Mouse (Mus musculus): ENCODE measurements around the gene Pde4a. TPM values are rescaled to one million over a fixed set of nuclear protein-coding genes. Genes with fewer than 3 reads are reported as not detected.

Pde4a gene
- 7.0 and 8.4 TPM in 2 replicates for polyA plus RNA-seq (2014; fragmentation: Nextera tagmentation; extraction: Ambion mirVana)

DNA sequence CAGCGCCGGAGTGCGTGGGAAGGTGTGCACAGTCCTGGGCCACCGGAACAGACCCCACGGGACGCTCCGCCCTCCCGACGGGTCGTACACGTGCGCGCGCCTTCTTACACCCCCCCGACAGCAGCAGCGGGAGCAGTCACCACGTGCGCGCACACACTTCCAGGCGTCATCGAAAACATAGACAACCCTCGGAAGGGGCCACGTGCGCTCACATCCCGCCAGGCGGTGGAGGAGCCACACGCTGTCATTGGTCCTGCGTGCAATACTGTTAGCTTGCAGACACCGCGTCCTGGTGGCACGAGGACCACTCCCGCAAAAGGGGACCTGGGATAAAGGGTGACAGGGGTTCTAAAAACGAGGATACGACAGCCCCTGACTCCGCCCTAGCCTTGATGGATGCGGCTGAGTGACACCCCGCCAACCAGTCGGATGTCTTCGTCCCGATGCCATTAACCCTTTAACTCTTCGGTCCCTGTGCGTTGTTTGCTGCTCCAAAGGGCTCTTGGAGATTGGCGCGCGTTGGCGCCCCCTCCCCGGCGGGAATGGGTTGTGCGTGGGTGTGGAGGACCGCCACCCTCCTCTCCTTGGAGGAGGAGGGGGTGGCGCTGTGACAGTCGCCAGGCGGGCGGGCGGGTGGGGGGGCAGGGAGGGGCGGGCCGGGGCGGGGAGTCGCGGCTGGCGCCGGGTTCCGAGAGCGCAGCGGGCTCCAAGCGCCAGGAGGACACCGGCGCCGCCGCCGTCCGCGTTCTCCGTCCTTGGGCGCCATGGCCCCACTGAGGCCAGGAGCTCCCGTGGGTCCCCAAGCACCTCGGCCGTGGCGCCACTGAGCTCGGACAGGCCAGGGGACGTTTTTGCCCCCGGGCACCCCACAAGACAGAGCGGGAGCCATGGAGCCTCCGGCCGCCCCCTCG, at the start of gene Pde4a:
Pde4a (plus strand) TSS at position 674 of the 911 bp plus-strand sequence.
- peak within 1 kb of the TSS; percentile 57 for H3K4me2 ChIP-seq (ENCODE audit: low read depth, low read length, severe bottlenecking)
- H3K27me3 ChIP-seq (ENCODE audit: control insufficient read depth, insufficient read depth, low read length), result peaks cover 57% of the 10 kb centered on the region
- no peak within 1 kb of the TSS for H3K27ac ChIP-seq (ENCODE audit: low read depth, low read length)
- WGBS, result 2% methylated on average over 63 of the region's 86 CpGs
- H3K4me1 ChIP-seq (replicated peaks; ENCODE audit: control insufficient read depth, insufficient read depth, low read length), result peaks cover 17% of the 10 kb centered on the region
- no peak within 1 kb of the TSS for H3K9ac ChIP-seq (ENCODE audit: low read length)
- ATAC-seq (replicated peaks; ENCODE audit: low FRiP score) (no peak), DNase-seq (ENCODE audit: low spot score) (peak; percentile 66)
- H3K9me3 ChIP-seq (ENCODE audit: control insufficient read depth, low read length), result no peaks in the 10 kb centered on the region
- H3K4me3 ChIP-seq (ENCODE audit: low read depth, low read length), result peak within 1 kb of the TSS; percentile 34
- no peaks in the 10 kb centered on the region for H3K36me3 ChIP-seq (ENCODE audit: control insufficient read depth, insufficient read depth, low read length)

DNA sequence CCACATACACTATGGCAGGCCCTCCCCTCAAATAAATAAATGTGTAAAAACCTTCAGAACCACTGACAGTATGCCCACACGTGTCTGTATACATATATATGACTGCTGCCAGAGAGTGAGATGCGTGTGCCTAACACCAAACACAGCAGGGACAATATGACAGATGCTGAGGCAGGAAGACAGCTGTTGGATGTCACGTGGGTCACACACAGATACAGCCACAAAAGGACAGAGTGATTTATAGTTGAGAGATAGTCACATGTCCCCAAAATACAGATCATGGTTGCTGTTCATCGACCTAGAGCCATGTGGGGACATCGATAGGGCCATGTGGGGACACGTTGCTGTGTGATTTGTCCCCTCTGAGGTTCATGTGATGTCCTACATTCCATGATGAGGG, 48.4 kb upstream of the Pde4a start:
- H3K27me3 ChIP-seq (ENCODE audit: control insufficient read depth, insufficient read depth, low read length), result no peaks in the 10 kb centered on the region
- no peak overlapping the region for H3K4me2 ChIP-seq (ENCODE audit: low read depth, low read length, severe bottlenecking)
- 92% methylated on average over 6 of the region's 6 CpGs for WGBS
- H3K9ac ChIP-seq (ENCODE audit: low read length), result no peak overlapping the region
- H3K27ac ChIP-seq (ENCODE audit: low read depth, low read length), result no peak overlapping the region
- no peaks in the 10 kb centered on the region for H3K9me3 ChIP-seq (ENCODE audit: control insufficient read depth, low read length)
- ATAC-seq (replicated peaks; ENCODE audit: low FRiP score), result no peak
- no peak overlapping the region for H3K4me3 ChIP-seq (ENCODE audit: low read depth, low read length)
- no peak for DNase-seq (ENCODE audit: low spot score)
- no peaks in the 10 kb centered on the region for H3K4me1 ChIP-seq (replicated peaks; ENCODE audit: control insufficient read depth, insufficient read depth, low read length)
- no peaks in the 10 kb centered on the region for H3K36me3 ChIP-seq (ENCODE audit: control insufficient read depth, insufficient read depth, low read length)

DNA sequence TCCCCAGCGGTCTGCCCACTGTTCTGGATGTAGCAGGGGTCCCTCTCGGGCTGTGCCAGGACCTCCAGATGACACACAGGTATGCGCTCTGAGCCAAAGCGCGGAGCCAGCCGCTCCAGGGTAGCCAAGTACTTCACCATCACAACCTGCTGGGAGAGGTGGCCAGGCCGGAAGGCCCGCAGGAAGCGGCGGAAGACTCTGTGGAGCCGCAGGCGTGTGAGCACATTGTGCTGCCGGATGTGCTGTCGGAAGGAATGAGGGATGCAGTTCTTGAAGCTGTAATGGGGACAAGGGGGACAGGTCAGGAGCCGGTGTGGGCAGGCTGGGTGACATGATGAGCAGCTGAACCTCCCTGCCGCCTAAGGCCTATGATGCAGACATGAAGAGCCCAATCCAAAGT, 44.0 kb upstream of the Pde4a start:
- Histone ChIP-seq H3K4me3 (ENCODE audit: low read depth, low read length) (no peak overlapping the region), H3K36me3 (ENCODE audit: control insufficient read depth, insufficient read depth, low read length) (no peaks in the 10 kb centered on the region), H3K9ac (ENCODE audit: low read length) (no peak overlapping the region), H3K4me1 (replicated peaks; ENCODE audit: control insufficient read depth, insufficient read depth, low read length) (no peaks in the 10 kb centered on the region), H3K27me3 (ENCODE audit: control insufficient read depth, insufficient read depth, low read length) (no peaks in the 10 kb centered on the region), H3K27ac (ENCODE audit: low read depth, low read length) (no peak overlapping the region), H3K4me2 (ENCODE audit: low read depth, low read length, severe bottlenecking) (no peak overlapping the region), H3K9me3 (ENCODE audit: control insufficient read depth, low read length) (no peaks in the 10 kb centered on the region)
- ATAC-seq (replicated peaks; ENCODE audit: low FRiP score) (no peak), DNase-seq (ENCODE audit: low spot score) (no peak)
- WGBS, result 92% methylated on average over 16 of the region's 16 CpGs

DNA sequence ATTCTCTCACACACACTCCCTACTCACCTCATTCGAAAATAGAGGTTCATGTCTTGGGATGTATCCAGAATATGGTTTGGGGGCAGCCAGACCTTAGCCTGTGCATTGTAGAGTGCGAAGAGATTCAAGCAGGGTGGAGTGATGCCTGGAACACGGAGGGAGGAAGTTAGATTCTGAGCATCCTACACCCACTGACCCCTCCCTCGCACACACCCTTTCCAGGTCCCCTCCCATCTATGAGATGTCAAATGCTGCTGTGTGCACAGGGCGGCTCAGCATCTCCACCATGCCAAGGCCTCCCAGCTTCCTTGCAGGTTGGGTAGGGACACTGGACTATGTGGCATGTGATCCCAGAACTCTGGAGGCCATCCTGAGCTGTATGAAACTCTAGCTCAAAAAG, 40.7 kb upstream of the Pde4a start:
- H3K27me3 ChIP-seq (ENCODE audit: control insufficient read depth, insufficient read depth, low read length), result no peaks in the 10 kb centered on the region
- no peak overlapping the region for H3K4me2 ChIP-seq (ENCODE audit: low read depth, low read length, severe bottlenecking)
- H3K9ac ChIP-seq (ENCODE audit: low read length), result no peak overlapping the region
- H3K27ac ChIP-seq (ENCODE audit: low read depth, low read length), result no peak overlapping the region
- H3K9me3 ChIP-seq (ENCODE audit: control insufficient read depth, low read length), result no peaks in the 10 kb centered on the region
- H3K4me3 ChIP-seq (ENCODE audit: low read depth, low read length), result no peak overlapping the region
- H3K36me3 ChIP-seq (ENCODE audit: control insufficient read depth, insufficient read depth, low read length), result no peaks in the 10 kb centered on the region
- DNase-seq (ENCODE audit: low spot score) (no peak), ATAC-seq (replicated peaks; ENCODE audit: low FRiP score) (no peak)
- H3K4me1 ChIP-seq (replicated peaks; ENCODE audit: control insufficient read depth, insufficient read depth, low read length), result no peaks in the 10 kb centered on the region
- WGBS, result 83% methylated on average over 5 of the region's 5 CpGs

DNA sequence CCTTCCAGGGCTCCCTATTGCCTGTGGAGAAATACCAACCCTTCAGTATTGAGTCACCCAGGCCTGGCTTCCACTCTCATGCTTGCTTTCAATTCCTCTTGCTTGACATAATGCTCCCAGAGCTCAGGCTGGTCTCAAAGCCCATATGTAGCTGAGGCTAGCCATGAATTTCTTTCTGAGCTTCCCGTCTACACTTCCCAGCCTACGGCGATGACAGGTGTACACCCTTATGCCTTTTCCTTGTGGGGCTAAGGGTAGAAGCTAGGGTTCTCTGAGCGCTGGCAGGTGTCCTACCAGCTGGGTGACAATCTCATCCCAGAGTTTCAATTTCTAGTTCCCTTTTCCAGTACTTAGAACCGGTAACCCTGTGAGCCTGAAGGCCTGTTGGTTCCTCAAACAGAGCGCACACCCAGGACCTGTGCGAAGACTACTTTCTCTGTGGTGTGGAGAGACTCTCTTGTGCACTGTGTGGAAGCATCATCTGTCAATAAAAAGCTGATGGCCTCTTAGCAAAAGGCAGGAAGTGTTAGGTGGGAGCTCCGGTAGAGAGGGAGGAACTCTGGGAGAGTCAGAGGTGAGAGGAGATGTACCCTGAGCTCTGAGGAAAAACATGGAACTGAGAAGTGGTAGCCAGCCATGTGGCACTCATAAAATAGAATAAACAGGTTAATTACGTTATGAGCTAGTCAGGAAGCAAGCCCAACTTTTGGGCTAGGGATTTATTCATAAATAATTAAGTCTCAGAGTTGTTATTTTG, 39.8 kb upstream of the Pde4a start:
- no peaks in the 10 kb centered on the region for H3K27me3 ChIP-seq (ENCODE audit: control insufficient read depth, insufficient read depth, low read length)
- H3K4me3 ChIP-seq (ENCODE audit: low read depth, low read length), result no peak overlapping the region
- 88% methylated on average over 9 of the region's 9 CpGs for WGBS
- H3K9ac ChIP-seq (ENCODE audit: low read length), result no peak overlapping the region
- no peak for ATAC-seq (replicated peaks; ENCODE audit: low FRiP score)
- H3K4me1 ChIP-seq (replicated peaks; ENCODE audit: control insufficient read depth, insufficient read depth, low read length), result peaks cover 3% of the 10 kb centered on the region; the same call in 1 of the 2 replicates
- H3K4me2 ChIP-seq (ENCODE audit: low read depth, low read length, severe bottlenecking), result no peak overlapping the region
- H3K27ac ChIP-seq (ENCODE audit: low read depth, low read length), result no peak overlapping the region
- H3K36me3 ChIP-seq (ENCODE audit: control insufficient read depth, insufficient read depth, low read length), result no peaks in the 10 kb centered on the region
- no peaks in the 10 kb centered on the region for H3K9me3 ChIP-seq (ENCODE audit: control insufficient read depth, low read length)
- DNase-seq (ENCODE audit: low spot score), result no peak

DNA sequence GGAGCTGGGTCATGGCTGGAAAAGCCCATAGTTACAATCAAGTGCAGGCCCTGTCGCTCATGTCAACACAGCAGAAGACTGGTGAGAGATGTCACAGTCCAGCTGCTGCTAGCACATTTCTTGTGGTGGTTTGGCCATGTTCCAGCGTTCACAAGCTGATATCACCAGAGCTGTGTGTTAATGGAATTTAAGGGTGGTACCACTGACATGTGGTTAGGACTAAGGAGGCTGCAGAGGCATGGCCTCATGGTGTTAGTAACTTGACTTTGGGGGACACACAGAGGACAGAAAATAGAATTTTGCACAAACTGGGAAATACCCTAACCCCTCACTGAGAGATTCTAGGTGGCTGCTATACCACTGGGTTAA, 39.3 kb upstream of the Pde4a start:
- peaks cover 3% of the 10 kb centered on the region; the same call in 1 of the 2 replicates for H3K4me1 ChIP-seq (replicated peaks; ENCODE audit: control insufficient read depth, insufficient read depth, low read length)
- H3K27me3 ChIP-seq (ENCODE audit: control insufficient read depth, insufficient read depth, low read length), result no peaks in the 10 kb centered on the region
- no peak for ATAC-seq (replicated peaks; ENCODE audit: low FRiP score)
- H3K27ac ChIP-seq (ENCODE audit: low read depth, low read length), result no peak overlapping the region
- no peak overlapping the region for H3K4me2 ChIP-seq (ENCODE audit: low read depth, low read length, severe bottlenecking)
- no peaks in the 10 kb centered on the region for H3K36me3 ChIP-seq (ENCODE audit: control insufficient read depth, insufficient read depth, low read length)
- H3K4me3 ChIP-seq (ENCODE audit: low read depth, low read length), result no peak overlapping the region
- H3K9me3 ChIP-seq (ENCODE audit: control insufficient read depth, low read length), result no peaks in the 10 kb centered on the region
- no peak for DNase-seq (ENCODE audit: low spot score)
- no peak overlapping the region for H3K9ac ChIP-seq (ENCODE audit: low read length)
- WGBS, result 88% methylated on average over 2 of the region's 2 CpGs

DNA sequence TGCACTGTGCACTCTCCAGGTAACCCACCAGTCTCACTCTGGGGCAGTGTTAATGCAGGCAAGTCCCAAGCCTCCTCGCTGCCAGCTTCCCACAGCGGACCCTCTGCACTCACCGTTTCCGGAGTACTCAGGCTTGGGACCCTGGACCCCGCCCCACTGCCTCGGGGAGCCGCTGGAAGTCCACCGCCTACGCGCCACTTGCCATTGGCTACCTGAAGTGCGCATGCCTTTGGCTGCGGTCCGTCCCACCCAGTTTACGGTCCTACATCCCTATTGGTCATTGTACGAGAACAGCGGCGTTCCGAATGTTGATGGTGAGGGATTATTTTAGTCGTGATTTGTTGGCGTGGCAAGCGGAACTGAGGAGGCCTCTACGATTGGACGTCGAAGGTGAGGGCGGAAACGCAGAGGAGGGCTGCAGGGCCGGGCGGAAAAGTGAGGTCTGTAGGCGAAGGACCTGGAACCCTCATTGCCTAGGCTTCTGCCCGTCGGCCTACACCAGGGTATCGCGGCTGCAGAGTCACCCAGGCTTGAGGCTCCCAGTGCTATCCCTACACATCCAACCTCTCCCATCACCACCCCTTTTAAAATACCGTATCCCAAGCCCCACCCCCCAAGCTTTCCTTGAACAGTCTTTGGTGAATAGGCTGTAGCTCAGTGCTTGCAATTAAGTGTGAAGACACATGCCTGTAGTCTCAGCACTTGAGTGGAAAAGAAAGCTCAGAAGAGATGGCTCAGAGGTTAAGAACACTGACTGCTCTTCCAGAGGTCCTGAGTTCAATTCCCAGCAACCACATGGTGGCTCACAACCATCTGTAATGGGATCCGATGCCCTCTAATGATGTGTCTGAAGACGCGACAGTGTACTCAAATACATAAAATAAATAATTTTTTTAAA, 34.2 kb upstream of the Pde4a start, which contains the start of gene Tyk2:
Tyk2 (minus strand) TSS at position 185 of the 898 bp plus-strand sequence.
- Histone ChIP-seq H3K4me1 (replicated peaks; ENCODE audit: control insufficient read depth, insufficient read depth, low read length) (peaks cover 3% of the 10 kb centered on the region; the same call in 1 of the 2 replicates), H3K9me3 (ENCODE audit: control insufficient read depth, low read length) (no peaks in the 10 kb centered on the region), H3K4me3 (ENCODE audit: low read depth, low read length) (peak within 1 kb of the TSS; percentile 57), H3K4me2 (ENCODE audit: low read depth, low read length, severe bottlenecking) (peak within 1 kb of the TSS; percentile 62), H3K27me3 (ENCODE audit: control insufficient read depth, insufficient read depth, low read length) (no peaks in the 10 kb centered on the region), H3K36me3 (ENCODE audit: control insufficient read depth, insufficient read depth, low read length) (no peaks in the 10 kb centered on the region), H3K27ac (ENCODE audit: low read depth, low read length) (no peak within 1 kb of the TSS), H3K9ac (ENCODE audit: low read length) (peak within 1 kb of the TSS; percentile 67)
- ATAC-seq (replicated peaks; ENCODE audit: low FRiP score), result peak; percentile 98
- 7% methylated on average over 37 of the region's 37 CpGs for WGBS
- DNase-seq (ENCODE audit: low spot score), result peak; percentile 96

Measured in forebrain, embryonic 11.5 days (tissue).